Mouse (Mus musculus): ENCODE data around the gene Zdhhc24. TPM values are rescaled to one million over a fixed set of nuclear protein-coding genes. Genes with fewer than 3 reads are reported as not detected.

The Zdhhc24 gene
- total RNA-seq, 1 experiment from 2014 or later: 15.1 TPM

Other genes starting within 250 kb of the Zdhhc24 start
- gene Gm960, start 180.0 kb upstream of the Zdhhc24 start, total RNA-seq (2021): not detected in 2 replicates
- 3.3 and 5.9 TPM in 2 replicates for gene Sptbn2, start 167.5 kb upstream of the Zdhhc24 start, total RNA-seq (2021)
- 13.1 and 15.2 TPM in 2 replicates for gene Rbm4b, start 122.2 kb upstream of the Zdhhc24 start, total RNA-seq (2021)
- 57.2 and 60.3 TPM in 2 replicates for gene Rbm4, start 84.8 kb upstream of the Zdhhc24 start, total RNA-seq (2021)
- 23.1 and 30.8 TPM in 2 replicates for gene Gm21992, start 67.1 kb upstream of the Zdhhc24 start, total RNA-seq (2021)
- gene Rbm14, start 67.0 kb upstream of the Zdhhc24 start, total RNA-seq (2021): 43.5 and 45.4 TPM in 2 replicates
- 107 and 116 TPM in 2 replicates for gene Ccs, start 39.3 kb upstream of the Zdhhc24 start, total RNA-seq (2021)
- gene Ccdc87, start 39.3 kb upstream of the Zdhhc24 start, total RNA-seq (2021): 0.19 TPM in 2 replicates
- gene Ctsf, start 23.5 kb upstream of the Zdhhc24 start, total RNA-seq (2021): 261 and 277 TPM in 2 replicates
- gene Actn3, start 759 bp upstream of the Zdhhc24 start, total RNA-seq (2021): 0.67 and 1.4 TPM in 2 replicates
- 10.3 and 11.0 TPM in 2 replicates for gene Bbs1, start 28.0 kb downstream of the Zdhhc24 start, total RNA-seq (2021)
- 69.2 and 87.7 TPM in 2 replicates for gene Dpp3, start 49.6 kb downstream of the Zdhhc24 start, total RNA-seq (2021)
- 5.3 and 5.6 TPM in 2 replicates for gene Peli3, start 64.5 kb downstream of the Zdhhc24 start, total RNA-seq (2021)
- gene Mrpl11, start 83.5 kb downstream of the Zdhhc24 start, total RNA-seq (2021): 68.2 and 70.3 TPM in 2 replicates
- 0.26 TPM in 2 replicates for gene Npas4, start 111.6 kb downstream of the Zdhhc24 start, total RNA-seq (2021)
- gene Slc29a2, start 145.2 kb downstream of the Zdhhc24 start, total RNA-seq (2021): 2.3 and 4.4 TPM in 2 replicates
- gene B4gat1, start 160.2 kb downstream of the Zdhhc24 start, total RNA-seq (2021): 28.2 and 29.4 TPM in 2 replicates
- gene AC124502.3, start 160.2 kb downstream of the Zdhhc24 start, total RNA-seq (2021): 0.56 and 1.5 TPM in 2 replicates
- 23.9 and 26.3 TPM in 2 replicates for gene Brms1, start 162.7 kb downstream of the Zdhhc24 start, total RNA-seq (2021)
- 3.0 and 3.9 TPM in 2 replicates for gene Rin1, start 171.8 kb downstream of the Zdhhc24 start, total RNA-seq (2021)
- gene Cd248, start 189.4 kb downstream of the Zdhhc24 start, total RNA-seq (2021): 17.3 and 21.0 TPM in 2 replicates
- 2.0 and 2.5 TPM in 2 replicates for gene Tmem151a, start 206.9 kb downstream of the Zdhhc24 start, total RNA-seq (2021)
- gene Yif1a, start 209.9 kb downstream of the Zdhhc24 start, total RNA-seq (2021): 80.4 and 84.7 TPM in 2 replicates
- gene Cnih2, start 219.9 kb downstream of the Zdhhc24 start, total RNA-seq (2021): 3.1 and 3.9 TPM in 2 replicates
- 166 and 167 TPM in 2 replicates for gene Rab1b, start 228.4 kb downstream of the Zdhhc24 start, total RNA-seq (2021)
- 34.9 and 37.7 TPM in 2 replicates for gene Klc2, start 239.9 kb downstream of the Zdhhc24 start, total RNA-seq (2021)

Measured in adrenal gland, postnatal 14 days (tissue).